Mouse (Mus musculus): ENCODE results near the gene Plekhm2.

- TF ChIP-seq GATA1 (IDR thresholded peaks at IDR 0.05; ENCODE audit: borderline replicate concordance, low read length), result no peak
- no peak for TF ChIP-seq FLI1 (IDR thresholded peaks at IDR 0.05; ENCODE audit: low read length)
These were observed 5.7 kb downstream of the Plekhm2 start for GRCm38 (mm10) chr4:141658846-141659484.

All from megakaryocyte, embryonic 14.5 days (primary cell).